Mouse (Mus musculus): ENCODE results near the gene Prkaa1. TPM values are rescaled to one million over a fixed set of nuclear protein-coding genes. Genes with fewer than 3 reads are reported as not detected.

Gene Prkaa1
- polyA plus RNA-seq, 2 experiments, result 8.6 to 15.7 TPM

GRCm38 (mm10) chr15:5194446-5194845 is 50.8 kb downstream of the Prkaa1 start:
- TF ChIP-seq EP300 (IDR thresholded peaks at IDR 0.05; ENCODE audit: low read depth) (no peak), CTCF (IDR thresholded peaks at IDR 0.05; ENCODE audit: low read depth) (no peak)
- no peak overlapping the region for H3K4me2 ChIP-seq (ENCODE audit: low read depth)
- ATAC-seq (ENCODE audit: insufficient read depth) (no peak), DNase-seq (ENCODE audit: low read depth in 3 of 3, low spot score in 3 of 3) (no peak)
- H3K9ac ChIP-seq (replicated peaks), result no peak overlapping the region
- H3K36me3 ChIP-seq (replicated peaks; ENCODE audit: control insufficient read depth, insufficient read depth, low read depth), result no peaks in the 10 kb centered on the region
- H3K27me3 ChIP-seq (ENCODE audit: control insufficient read depth, insufficient read depth, low read length), result no peaks in the 10 kb centered on the region
- H3K27ac ChIP-seq, result no peak overlapping the region
- no peaks in the 10 kb centered on the region for H3K9me3 ChIP-seq (ENCODE audit: control insufficient read depth, low read length)
- H3K4me3 ChIP-seq (ENCODE audit: insufficient read depth in 1 of 2, low read depth in 2 of 2, low read length in 2 of 2), result no peak overlapping the region
- peaks cover 8 to 18% of the 10 kb centered on the region in 2 experiments for H3K4me1 ChIP-seq (replicated peaks; ENCODE audit: control insufficient read depth in 2 of 2, insufficient read depth in 2 of 2, low read length in 1 of 2)
- WGBS (ENCODE audit: insufficient replicate concordance), result 53% methylated on average over 6 of the region's 6 CpGs

GRCm38 (mm10) chr15:5194931-5195330 is 51.3 kb downstream of the Prkaa1 start:
- Histone ChIP-seq H3K9me3 (ENCODE audit: control insufficient read depth, low read length) (no peaks in the 10 kb centered on the region), H3K9ac (replicated peaks) (no peak overlapping the region), H3K27me3 (ENCODE audit: control insufficient read depth, insufficient read depth, low read length) (no peaks in the 10 kb centered on the region), H3K4me2 (ENCODE audit: low read depth) (no peak overlapping the region), H3K27ac (no peak overlapping the region), H3K4me1 (replicated peaks; ENCODE audit: control insufficient read depth in 2 of 2, insufficient read depth in 2 of 2, low read length in 1 of 2) (peaks cover 8 to 18% of the 10 kb centered on the region in 2 experiments), H3K4me3 (ENCODE audit: insufficient read depth in 1 of 2, low read depth in 2 of 2, low read length in 2 of 2) (no peak overlapping the region), H3K36me3 (replicated peaks; ENCODE audit: control insufficient read depth, insufficient read depth, low read depth) (no peaks in the 10 kb centered on the region)
- ATAC-seq (ENCODE audit: insufficient read depth) (no peak), DNase-seq (ENCODE audit: low read depth in 3 of 3, low spot score in 3 of 3) (no peak)
- TF ChIP-seq EP300 (IDR thresholded peaks at IDR 0.05; ENCODE audit: low read depth) (no peak), CTCF (IDR thresholded peaks at IDR 0.05; ENCODE audit: low read depth) (no peak)
- 77% methylated on average over 9 of the region's 9 CpGs for WGBS (ENCODE audit: insufficient replicate concordance)

- H3K9me3 ChIP-seq (ENCODE audit: control insufficient read depth, low read length), result no peaks in the 10 kb centered on the region
- H3K27me3 ChIP-seq (ENCODE audit: control insufficient read depth, insufficient read depth, low read length), result no peaks in the 10 kb centered on the region
- no peak overlapping the region for H3K27ac ChIP-seq
- H3K4me2 ChIP-seq (ENCODE audit: low read depth), result no peak overlapping the region; the same call in none of the 2 replicates
- H3K4me1 ChIP-seq (replicated peaks; ENCODE audit: control insufficient read depth in 2 of 2, insufficient read depth in 2 of 2, low read length in 1 of 2), result peaks cover 8 to 18% of the 10 kb centered on the region in 2 experiments
- 14% methylated on average over 4 of the region's 4 CpGs for whole genome bisulfite sequencing (ENCODE audit: insufficient replicate concordance)
- H3K9ac ChIP-seq (replicated peaks), result no peak overlapping the region
- peak; percentile 63 for ATAC-seq (ENCODE audit: insufficient read depth)
- no peak for TF ChIP-seq CTCF (IDR thresholded peaks at IDR 0.05; ENCODE audit: low read depth)
- no peak for TF ChIP-seq EP300 (IDR thresholded peaks at IDR 0.05; ENCODE audit: low read depth)
- H3K36me3 ChIP-seq (replicated peaks; ENCODE audit: control insufficient read depth, insufficient read depth, low read depth), result no peaks in the 10 kb centered on the region
- DNase-seq (ENCODE audit: low read depth in 3 of 3, low spot score in 3 of 3), result peak in 1 of 3 experiments; percentile 9
- no peak overlapping the region for H3K4me3 ChIP-seq (ENCODE audit: insufficient read depth in 1 of 2, low read depth in 2 of 2, low read length in 2 of 2)
These were observed 52.4 kb downstream of the Prkaa1 start for GRCm38 (mm10) chr15:5195987-5196514.

GRCm38 (mm10) chr15:5196691-5197090 is 53.0 kb downstream of the Prkaa1 start:
- Histone ChIP-seq H3K27ac (no peak overlapping the region; the same call in 1 of the 2 replicates), H3K9ac (replicated peaks) (no peak overlapping the region), H3K27me3 (ENCODE audit: control insufficient read depth, insufficient read depth, low read length) (no peaks in the 10 kb centered on the region), H3K4me1 (replicated peaks; ENCODE audit: control insufficient read depth in 2 of 2, insufficient read depth in 2 of 2, low read length in 1 of 2) (peaks cover 8 to 22% of the 10 kb centered on the region in 2 experiments), H3K4me3 (ENCODE audit: insufficient read depth in 1 of 2, low read depth in 2 of 2, low read length in 2 of 2) (no peak overlapping the region), H3K9me3 (ENCODE audit: control insufficient read depth, low read length) (no peaks in the 10 kb centered on the region), H3K4me2 (ENCODE audit: low read depth) (no peak overlapping the region), H3K36me3 (replicated peaks; ENCODE audit: control insufficient read depth, insufficient read depth, low read depth) (no peaks in the 10 kb centered on the region)
- WGBS (ENCODE audit: insufficient replicate concordance), result 52% methylated on average over 4 of the region's 4 CpGs
- DNase-seq (ENCODE audit: low read depth in 3 of 3, low spot score in 3 of 3), result no peak
- no peak for TF ChIP-seq EP300 (IDR thresholded peaks at IDR 0.05; ENCODE audit: low read depth)
- TF ChIP-seq CTCF (IDR thresholded peaks at IDR 0.05; ENCODE audit: low read depth), result no peak
- ATAC-seq (ENCODE audit: insufficient read depth), result no peak

- H3K27me3 ChIP-seq (ENCODE audit: control insufficient read depth, insufficient read depth, low read length), result no peaks in the 10 kb centered on the region
- peaks cover 0 to 6% of the 10 kb centered on the region in 2 experiments; a peak in 2 of 4 replicates for H3K4me1 ChIP-seq (replicated peaks; ENCODE audit: control insufficient read depth in 2 of 2, insufficient read depth in 2 of 2, low read length in 1 of 2)
- no peak overlapping the region for H3K4me3 ChIP-seq (ENCODE audit: insufficient read depth in 1 of 2, low read depth in 2 of 2, low read length in 2 of 2)
- no peak overlapping the region for H3K27ac ChIP-seq
- WGBS (ENCODE audit: insufficient replicate concordance), result 69% methylated on average over 9 of the region's 9 CpGs
- DNase-seq (ENCODE audit: low read depth in 3 of 3, low spot score in 3 of 3), result no peak
- no peak for ATAC-seq (ENCODE audit: insufficient read depth)
- no peaks in the 10 kb centered on the region for H3K9me3 ChIP-seq (ENCODE audit: control insufficient read depth, low read length)
- no peak overlapping the region for H3K4me2 ChIP-seq (ENCODE audit: low read depth)
- TF ChIP-seq EP300 (IDR thresholded peaks at IDR 0.05; ENCODE audit: low read depth), result no peak
- H3K36me3 ChIP-seq (replicated peaks; ENCODE audit: control insufficient read depth, insufficient read depth, low read depth), result no peaks in the 10 kb centered on the region; the same call in 1 of the 2 replicates
- H3K9ac ChIP-seq (replicated peaks), result no peak overlapping the region
These were observed 61.6 kb downstream of the Prkaa1 start for GRCm38 (mm10) chr15:5205222-5205621.

Measured in liver, embryonic 14.5 days (tissue).